Mouse (Mus musculus) heart, adult 2 months (tissue): ENCODE data around the gene Ubiad1. TPM values are rescaled to one million over a fixed set of nuclear protein-coding genes. Genes with fewer than 3 reads are reported as not detected.
A peak's percentile ranks its signal among the peaks of the same experiment; 100 is the strongest.

ENCODE experiments used
- DNase-seq, 2 experiments: peaks; one replicate each; pipeline ENCODE4 v3.0.0; 2021
- H3K27ac ChIP-seq: fragments of 200-600 bp; 2 replicates; pipeline ENCODE4 v1.8.1; 2022
- H3K27me3 ChIP-seq: fragments of 200-500 bp; 2 replicates; pipeline ENCODE4 v1.6.1; 2012; ENCODE audit warnings: mild to moderate bottlenecking, low read length, inconsistent platforms, mixed read lengths; ENCODE audit not compliant: control insufficient read depth, insufficient read depth
- H3K36me3 ChIP-seq: fragments of 200-500 bp; 2 replicates; pipeline ENCODE4 v1.6.1; 2012; ENCODE audit warnings: low read length, inconsistent platforms; ENCODE audit not compliant: control insufficient read depth, insufficient read depth
- H3K4me1 ChIP-seq: fragments of 200-500 bp; 2 replicates; pipeline ENCODE4 v1.6.1; 2011; ENCODE audit warnings: low read length; ENCODE audit not compliant: control insufficient read depth, insufficient read depth
- H3K4me3 ChIP-seq: fragments of 200-600 bp; 2 replicates; pipeline ENCODE4 v1.8.1; 2022
- H3K79me2 ChIP-seq: fragments of 200-500 bp; replicated peaks from 2 replicates; pipeline ENCODE4 v1.6.1; 2012; ENCODE audit warnings: mild to moderate bottlenecking, inconsistent platforms, low read length, moderate library complexity, mixed read lengths; ENCODE audit not compliant: control insufficient read depth, insufficient read depth
- H3K9ac ChIP-seq: fragments of 200-500 bp; 2 replicates; pipeline ENCODE4 v1.6.1; 2012; ENCODE audit warnings: low read depth, mild to moderate bottlenecking, control low read depth, inconsistent platforms, low read length, mixed read lengths
- CTCF ChIP-seq: fragments of 200-600 bp; IDR thresholded peaks from 2 replicates; pipeline ENCODE4 v1.8.1; 2022; ENCODE audit warnings: antibody characterized with exemption, mild to moderate bottlenecking, moderate library complexity
- EP300 ChIP-seq: fragments of 200-500 bp; IDR thresholded peaks from 2 replicates; pipeline ENCODE4 v1.6.1; 2011; ENCODE audit warnings: low read depth, low read length, control low read depth; ENCODE audit not compliant: insufficient read depth
- POLR2A ChIP-seq: fragments of 200-500 bp; IDR thresholded peaks from 2 replicates; pipeline ENCODE4 v1.6.1; 2011; ENCODE audit warnings: mild to moderate bottlenecking, low read depth, low read length, control low read depth; ENCODE audit not compliant: insufficient read depth
- WGBS: fragments of 180-500 bp; shearing (Covaris S2); methylation state at CpG from one replicate; pipeline ENCODE4 v1.1.7; 2018; 5-methylcytosine and 5-hydroxymethylcytosine counted together
- intact Hi-C: fragments of 180-260 bp; cut with DNase I; formaldehyde crosslinking; loops from one replicate; pipeline ENCODE4 v1.15.1; 2025
- polyA plus RNA-seq: library from polyadenylated mRNA; depleted of rRNA; stranded (reverse); fragments of >200 nt; gene quantifications from 2 replicates; pipeline ENCODE4 v1.2.3, GENCODE M21; 2012
- total RNA-seq, 2 experiments: library from RNA; stranded (reverse); gene quantifications; 2 replicates each; pipeline ENCODE4 v1.2.3; 2021

The Ubiad1 gene
- total and polyA plus RNA-seq, 3 experiments = 17.8 to 25.5 (median 20.9) TPM

DNA sequence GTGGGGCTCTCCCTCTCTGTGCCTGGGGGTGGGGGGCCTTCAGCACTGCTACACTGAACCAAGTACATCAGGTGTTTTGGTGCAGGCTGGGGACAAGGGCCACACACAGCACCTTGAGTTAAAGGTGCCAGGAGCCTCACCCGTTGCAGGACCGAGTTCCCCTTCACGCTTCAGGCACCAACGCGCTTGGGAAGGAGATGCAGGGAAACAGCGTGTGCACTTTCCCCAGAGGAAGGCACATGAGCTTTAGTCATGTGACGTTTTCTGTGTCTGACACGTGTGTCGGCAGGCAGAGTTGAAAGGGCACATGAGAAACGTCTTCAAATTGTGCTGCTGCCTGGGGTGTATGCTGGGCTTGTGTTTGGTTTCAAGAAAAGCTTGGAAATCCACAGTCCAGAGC, 23.8 kb upstream of the Ubiad1 start:
- no peaks in the 10 kb centered on the region for H3K36me3 ChIP-seq
- DNase-seq = no peak
- 92% methylated on average over 10 of the region's 10 CpGs for WGBS

DNA sequence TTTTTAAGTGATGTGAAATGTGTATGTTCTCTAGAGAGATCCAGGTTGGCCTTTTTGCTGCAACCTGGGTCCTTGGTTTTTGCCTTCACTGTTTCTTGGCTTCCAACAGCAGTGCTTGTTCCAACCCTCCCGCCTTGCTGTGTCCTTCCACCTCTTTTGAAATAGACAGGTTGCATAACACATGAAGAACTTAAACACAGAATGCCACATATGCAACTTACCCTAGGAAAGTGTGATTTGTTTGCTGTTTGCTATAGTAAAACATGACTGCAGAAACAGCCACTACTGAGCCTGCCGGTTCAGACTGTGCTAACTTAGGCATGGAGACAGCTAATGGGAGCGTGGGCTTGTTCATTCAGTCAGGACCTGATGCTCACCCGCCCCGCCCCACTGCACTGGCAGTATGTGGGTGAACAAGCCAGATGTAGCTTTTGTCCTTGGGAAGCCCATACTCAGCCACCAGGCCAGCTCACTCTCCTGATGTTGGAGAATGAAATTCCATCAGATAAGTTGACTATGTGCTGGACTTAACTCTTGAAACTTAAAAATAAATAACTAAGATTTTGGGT, 22.0 kb upstream of the Ubiad1 start:
- Histone ChIP-seq H3K36me3 (no peaks in the 10 kb centered on the region), H3K4me3 (no peak overlapping the region)
- WGBS = 86% methylated on average over 5 of the region's 5 CpGs

More for the DNA sequence above, 23.8 kb upstream of the Ubiad1 start:
- no peak for TF ChIP-seq EP300
- TF ChIP-seq CTCF = no peak
- no peak for TF ChIP-seq POLR2A
- Histone ChIP-seq H3K9ac (no peak overlapping the region), H3K27me3 (no peaks in the 10 kb centered on the region), H3K4me3 (no peak overlapping the region), H3K27ac (no peak overlapping the region), H3K79me2 (no peaks in the 10 kb centered on the region), H3K4me1 (no peaks in the 10 kb centered on the region)
- intact Hi-C loops = no loop called here

DNA sequence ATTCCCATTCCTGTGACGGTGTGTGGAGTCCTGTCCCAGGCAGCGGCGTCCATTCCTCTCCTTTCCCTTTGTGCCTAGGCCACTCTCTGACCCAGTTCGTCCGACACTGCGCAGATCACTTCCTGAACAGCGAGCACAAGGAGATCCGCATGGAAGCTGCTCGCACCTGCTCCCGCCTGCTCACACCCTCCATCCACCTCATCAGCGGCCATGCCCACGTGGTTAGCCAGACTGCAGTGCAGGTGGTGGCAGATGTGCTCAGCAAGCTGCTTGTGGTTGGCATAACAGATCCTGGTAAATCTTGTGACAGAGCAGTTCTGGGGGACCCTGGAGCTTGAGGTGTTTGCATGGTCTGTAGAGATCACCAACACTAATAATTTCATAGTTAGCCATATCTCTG, 20.3 kb upstream of the Ubiad1 start:
- H3K36me3 ChIP-seq = no peaks in the 10 kb centered on the region
- DNase-seq = no peak
- no peaks in the 10 kb centered on the region for H3K4me1 ChIP-seq
- intact Hi-C loops = no loop called here
- no peak overlapping the region for H3K9ac ChIP-seq
- H3K27me3 ChIP-seq = no peaks in the 10 kb centered on the region
- 95% methylated on average over 12 of the region's 12 CpGs for WGBS
- TF ChIP-seq CTCF (no peak), POLR2A (no peak), EP300 (no peak)
- H3K79me2 ChIP-seq = no peaks in the 10 kb centered on the region
- no peak overlapping the region for H3K27ac ChIP-seq
- no peak overlapping the region for H3K4me3 ChIP-seq

More for the DNA sequence above, 22.0 kb upstream of the Ubiad1 start:
- Histone ChIP-seq H3K79me2 (no peaks in the 10 kb centered on the region), H3K4me1 (no peaks in the 10 kb centered on the region), H3K9ac (no peak overlapping the region), H3K27me3 (no peaks in the 10 kb centered on the region), H3K27ac (no peak overlapping the region)
- DNase-seq = no peak
- intact Hi-C loops = no loop called here
- TF ChIP-seq POLR2A = no peak
- no peak for TF ChIP-seq CTCF
- no peak for TF ChIP-seq EP300

DNA sequence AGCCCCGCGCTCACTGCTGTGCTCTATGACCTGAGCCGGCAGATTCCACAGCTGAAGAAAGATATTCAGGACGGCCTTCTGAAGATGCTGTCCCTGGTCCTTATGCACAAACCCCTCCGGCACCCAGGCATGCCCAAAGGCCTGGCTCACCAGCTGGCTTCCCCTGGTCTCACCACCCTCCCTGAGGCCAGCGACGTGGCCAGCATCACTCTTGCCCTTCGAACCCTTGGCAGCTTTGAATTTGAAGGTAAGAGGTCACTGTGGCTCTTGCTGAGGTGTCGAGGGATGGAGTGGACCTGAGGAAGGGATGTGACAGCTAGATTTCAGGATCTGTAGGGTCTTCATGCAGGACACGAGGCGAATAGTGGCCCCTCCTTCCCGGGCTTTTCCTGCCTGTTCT, 19.7 kb upstream of the Ubiad1 start:
- no peak for DNase-seq
- Histone ChIP-seq H3K27me3 (no peaks in the 10 kb centered on the region), H3K9ac (no peak overlapping the region), H3K4me3 (no peak overlapping the region), H3K27ac (no peak overlapping the region), H3K36me3 (no peaks in the 10 kb centered on the region), H3K79me2 (no peaks in the 10 kb centered on the region), H3K4me1 (no peaks in the 10 kb centered on the region)
- intact Hi-C loops = no loop called here
- TF ChIP-seq POLR2A (no peak), EP300 (no peak), CTCF (no peak)
- 88% methylated on average over 12 of the region's 12 CpGs for WGBS

DNA sequence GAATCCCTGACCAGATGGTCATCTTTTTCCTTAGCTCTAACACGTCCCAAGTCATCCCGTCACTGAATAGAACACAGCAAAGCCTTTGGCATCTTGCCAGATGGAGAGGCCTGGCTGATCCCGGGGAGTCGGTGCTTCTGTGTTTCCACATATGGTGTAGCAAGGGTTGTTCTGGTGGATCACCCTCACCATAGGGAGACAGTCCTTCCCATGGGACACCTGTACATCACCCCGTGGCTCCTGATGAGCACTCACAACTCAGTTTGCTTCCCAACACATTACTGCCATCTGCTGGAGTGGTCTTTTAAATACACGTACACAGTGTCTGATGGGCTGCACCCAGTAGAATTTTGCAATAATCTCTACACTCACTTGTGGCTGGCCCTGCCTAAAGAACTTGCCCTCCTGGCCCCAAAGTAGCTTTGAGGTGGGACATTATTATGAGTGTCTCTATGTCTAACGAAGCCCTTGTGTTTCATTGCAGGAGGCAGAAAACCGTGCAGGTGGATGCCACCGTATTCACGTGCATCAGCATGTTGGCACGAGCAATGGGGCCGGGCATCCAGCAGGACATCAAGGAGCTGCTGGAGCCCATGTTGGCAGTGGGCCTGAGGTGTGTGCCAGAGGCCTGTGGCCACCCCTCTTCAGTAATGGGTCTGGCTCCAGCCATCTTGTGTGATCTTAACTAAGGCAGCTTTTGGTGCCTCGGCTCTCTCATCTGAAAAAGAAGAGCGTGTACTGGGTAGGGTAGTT, 18.8 kb upstream of the Ubiad1 start:
- 62% methylated on average over 14 of the region's 14 CpGs for WGBS
- peak in 1 of 2 experiments; percentile 9 for DNase-seq
- TF ChIP-seq POLR2A = no peak
- TF ChIP-seq CTCF = peak; percentile 69
- Histone ChIP-seq H3K79me2 (no peaks in the 10 kb centered on the region), H3K4me1 (no peaks in the 10 kb centered on the region), H3K27ac (no peak overlapping the region), H3K9ac (no peak overlapping the region), H3K36me3 (no peaks in the 10 kb centered on the region), H3K4me3 (no peak overlapping the region), H3K27me3 (no peaks in the 10 kb centered on the region)
- intact Hi-C loops = no loop called here

DNA sequence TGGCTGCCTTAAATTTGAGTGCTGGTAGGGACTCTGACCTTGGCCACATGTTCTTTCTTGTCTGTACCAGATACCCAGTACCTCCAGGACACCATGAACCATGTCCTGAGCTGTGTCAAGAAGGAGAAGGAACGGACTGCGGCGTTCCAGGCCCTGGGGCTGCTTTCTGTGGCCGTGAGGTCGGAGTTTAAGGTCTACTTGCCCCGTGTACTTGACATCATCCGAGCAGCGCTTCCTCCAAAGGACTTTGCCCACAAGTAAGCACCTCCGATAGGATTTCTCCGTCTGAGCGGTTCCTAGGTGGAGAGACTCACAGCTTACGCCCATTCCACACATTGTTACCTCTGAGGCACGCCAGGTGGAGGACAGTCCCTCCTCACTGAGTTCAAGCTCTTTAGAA, 18.1 kb upstream of the Ubiad1 start:
- Histone ChIP-seq H3K27me3 (no peaks in the 10 kb centered on the region), H3K9ac (no peak overlapping the region), H3K4me3 (no peak overlapping the region), H3K4me1 (no peaks in the 10 kb centered on the region), H3K79me2 (no peaks in the 10 kb centered on the region), H3K27ac (no peak overlapping the region), H3K36me3 (no peaks in the 10 kb centered on the region)
- no peak for DNase-seq
- TF ChIP-seq POLR2A (no peak), EP300 (no peak), CTCF (no peak)
- 97% methylated on average over 13 of the region's 13 CpGs for WGBS
- intact Hi-C loops = no loop called here
